Mouse (Mus musculus): ENCODE results near the gene Tmem132a.

GRCm38 (mm10) chr19:10846150-10846549 lies 23.6 kb downstream of the Tmem132a start:
- TF ChIP-seq CTCF (IDR thresholded peaks at IDR 0.05; ENCODE audit: extremely low read depth, insufficient read depth, insufficient read length, insufficient replicate concordance) = no peak
- TF ChIP-seq POLR2A (IDR thresholded peaks at IDR 0.05; ENCODE audit: low read depth, low read length) = no peak
